9 mouse cellular contexts compared by ENCODE assay signal in the genomic region with DNA sequence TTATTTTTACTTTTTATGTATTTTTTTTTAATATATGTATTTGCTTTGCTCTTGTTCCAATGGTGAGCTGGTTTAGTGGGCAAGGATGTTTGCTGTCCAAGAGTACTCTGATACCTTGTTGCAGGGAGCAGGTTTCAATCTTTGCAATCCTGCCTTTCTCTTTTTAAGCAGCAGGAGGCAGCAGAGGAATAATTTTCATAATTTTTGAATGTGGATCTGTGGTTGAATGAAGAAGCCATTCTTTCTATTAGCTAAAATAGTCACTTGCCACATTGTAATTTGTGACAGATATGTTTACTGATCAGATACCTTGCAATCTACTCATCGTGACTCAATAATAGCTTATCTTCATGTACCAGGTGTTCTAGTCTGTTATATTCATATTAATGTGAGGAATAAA.
A peak's percentile ranks its signal among the peaks of the same experiment; 100 is the strongest.
DNase-seq lines count a peak whose midpoint lies in the region; ATAC-seq and TF ChIP-seq lines count a peak whose summit lies in the region.
"Had no signal": no experiment of that assay in that cellular context is flagged by ENCODE, and none has a peak within 500 bp of the region (broad histone marks: within the 10 kb centered on the region; RNA-seq: fewer than 3 reads in every experiment).

No protein-coding gene starts in this region.

- H3K4me2 ChIP-seq in midbrain, embryonic 14.5 days (ENCODE audit: low read length): no peak overlapping the region
- H3K4me2 ChIP-seq in midbrain, embryonic 15.5 days: no peak overlapping the region
- H3K4me2 ChIP-seq in midbrain, embryonic 13.5 days (replicated peaks): no peak overlapping the region
- H3K4me2 ChIP-seq: stomach, embryonic 15.5 days had no signal

- no peak overlapping the region for H3K27ac ChIP-seq in gastrocnemius, adult 2 months
- no peak overlapping the region for H3K27ac ChIP-seq in midbrain, embryonic 14.5 days (replicated peaks; ENCODE audit: low read depth, low read length)
- H3K27ac ChIP-seq in midbrain, embryonic 15.5 days: no peak overlapping the region
- no peak overlapping the region for H3K27ac ChIP-seq in midbrain, embryonic 13.5 days
- H3K27ac ChIP-seq: stomach, embryonic 15.5 days had no signal

- H3K9ac ChIP-seq in midbrain, embryonic 14.5 days (replicated peaks; ENCODE audit: low read length): no peak overlapping the region
- H3K9ac ChIP-seq in midbrain, embryonic 15.5 days: no peak overlapping the region
- H3K9ac ChIP-seq in midbrain, embryonic 13.5 days (replicated peaks): no peak overlapping the region
- H3K9ac ChIP-seq: stomach, embryonic 15.5 days had no signal

- peak; percentile 87 for TF ChIP-seq CTCF in gastrocnemius, adult 2 months (IDR thresholded peaks at IDR 0.05)

- peaks cover 31% of the 10 kb centered on the region for H3K27me3 ChIP-seq in midbrain, embryonic 14.5 days (ENCODE audit: control insufficient read depth, insufficient read depth, low read length)
- H3K27me3 ChIP-seq in midbrain, embryonic 15.5 days (replicated peaks): peaks cover 33% of the 10 kb centered on the region
- peaks cover 55% of the 10 kb centered on the region for H3K27me3 ChIP-seq in midbrain, embryonic 13.5 days
- H3K27me3 ChIP-seq: stomach, embryonic 15.5 days had no signal

- no peak overlapping the region for H3K4me3 ChIP-seq in gastrocnemius, adult 2 months
- H3K4me3 ChIP-seq in midbrain, embryonic 14.5 days (replicated peaks; ENCODE audit: low read depth, low read length): no peak overlapping the region
- H3K4me3 ChIP-seq in midbrain, embryonic 15.5 days: no peak overlapping the region
- H3K4me3 ChIP-seq in midbrain, embryonic 13.5 days (replicated peaks): no peak overlapping the region
- H3K4me3 ChIP-seq: stomach, embryonic 15.5 days had no signal

- no peaks in the 10 kb centered on the region for H3K36me3 ChIP-seq in midbrain, embryonic 14.5 days (ENCODE audit: control insufficient read depth, insufficient read depth, low read length)
- no peaks in the 10 kb centered on the region for H3K36me3 ChIP-seq in midbrain, embryonic 15.5 days (replicated peaks)
- H3K36me3 ChIP-seq in midbrain, embryonic 13.5 days: no peaks in the 10 kb centered on the region
- H3K36me3 ChIP-seq: stomach, embryonic 15.5 days had no signal

- ATAC-seq in midbrain, embryonic 14.5 days (ENCODE audit: low FRiP score, low TSS enrichment): no peak
- no peak for ATAC-seq in midbrain, embryonic 15.5 days (replicated peaks)
- ATAC-seq in midbrain, embryonic 13.5 days: no peak

- H3K4me1 ChIP-seq in midbrain, embryonic 14.5 days (ENCODE audit: control insufficient read depth, insufficient read depth, low read length): 0 out of 2 replicates have a peak, but pooled peaks cover 3% of the 10 kb centered on the region
- H3K4me1 ChIP-seq in midbrain, embryonic 15.5 days: no peaks in the 10 kb centered on the region
- H3K4me1 ChIP-seq in midbrain, embryonic 13.5 days (replicated peaks): peaks cover 20% of the 10 kb centered on the region

- no peaks in the 10 kb centered on the region for H3K9me3 ChIP-seq in midbrain, embryonic 14.5 days (ENCODE audit: control insufficient read depth, low read length)
- no peaks in the 10 kb centered on the region for H3K9me3 ChIP-seq in midbrain, embryonic 15.5 days
- no peaks in the 10 kb centered on the region for H3K9me3 ChIP-seq in midbrain, embryonic 13.5 days
- H3K9me3 ChIP-seq: stomach, embryonic 15.5 days had no signal

- intact Hi-C loops in gastrocnemius, adult 2 months (cut with DNase I): loop anchor here (2.0 to 5.0 kb wide), 4 partner anchors 48 to 373 kb away; no protein-coding TSS in a partner anchor
- intact Hi-C loops in gastrocnemius, postnatal 14 days (cut with DNase I; ENCODE audit: low total_unique reads): loop anchor here (5.0 kb wide), 1 partner anchor 87 kb away; no protein-coding TSS in a partner anchor

- 75% methylated on average over 1 of the region's 1 CpGs for WGBS in midbrain, embryonic 14.5 days
- WGBS in midbrain, embryonic 15.5 days: 72% methylated on average over 1 of the region's 1 CpGs
- 83% methylated on average over 1 of the region's 1 CpGs for WGBS in midbrain, embryonic 13.5 days

- DNase-seq in gastrocnemius, adult 2 months: no peak
- no peak for DNase-seq in gastrocnemius, postnatal 14 days
- peak; percentile 79 for DNase-seq in midbrain, embryonic 14.5 days
- DNase-seq in T-cell, adult 2 months (ENCODE audit: low spot score): peak; percentile 5
- DNase-seq in heart, postnatal 4 days: peak; percentile 75
- peak; percentile 38 for DNase-seq in naive thymus-derived CD4-positive, alpha-beta T cell, adult 2 months (ENCODE audit: low read depth)

Comparison
In these comparisons a context has a peak if more than half of its experiments do, and no peak if none do; other contexts are left out.
1. DNase-seq: peak in midbrain, embryonic 14.5 days (single experiment), T-cell, adult 2 months (single experiment), heart, postnatal 4 days (single experiment) and naive thymus-derived CD4-positive, alpha-beta T cell, adult 2 months (single experiment); none in gastrocnemius, adult 2 months (single experiment) and gastrocnemius, postnatal 14 days (single experiment).